In genomic region chr9:59955692-59956091, GRCm38 (mm10) we compare ENCODE assay signal across 23 mouse cellular contexts. TPM values are rescaled to one million over a fixed set of nuclear protein-coding genes. Genes with fewer than 3 reads are reported as not detected.
A peak's percentile ranks its signal among the peaks of the same experiment; 100 is the strongest.
DNase-seq lines count a peak whose midpoint lies in the region; ATAC-seq and TF ChIP-seq lines count a peak whose summit lies in the region.
"Had no signal": no experiment of that assay in that cellular context is flagged by ENCODE, and none has a peak within 500 bp of the region (broad histone marks: within the 10 kb centered on the region; RNA-seq: fewer than 3 reads in every experiment).

No protein-coding gene starts in this region.

- no peaks in the 10 kb centered on the region for H3K36me3 ChIP-seq in embryonic facial prominence, embryonic 12.5 days
- H3K36me3 ChIP-seq in embryonic facial prominence, embryonic 10.5 days (replicated peaks) = no peaks in the 10 kb centered on the region
- H3K36me3 ChIP-seq in lung, embryonic 14.5 days (ENCODE audit: insufficient read depth) = no peaks in the 10 kb centered on the region
- H3K36me3 ChIP-seq in intestine, postnatal 0 days (ENCODE audit: control insufficient read depth, insufficient read depth) = no peaks in the 10 kb centered on the region
- H3K36me3 ChIP-seq in stomach, postnatal 0 days (ENCODE audit: control insufficient read depth, insufficient read depth, low read length) = no peaks in the 10 kb centered on the region
- no peaks in the 10 kb centered on the region for H3K36me3 ChIP-seq in forebrain, postnatal 0 days (ENCODE audit: insufficient read depth)
- H3K36me3 ChIP-seq: forebrain, embryonic 12.5 days; liver, embryonic 13.5 days; neural tube, embryonic 15.5 days had no signal

- 80% methylated on average over 6 of the region's 6 CpGs for WGBS in embryonic facial prominence, embryonic 12.5 days
- 76% methylated on average over 6 of the region's 6 CpGs for WGBS in embryonic facial prominence, embryonic 10.5 days
- 51% methylated on average over 6 of the region's 6 CpGs for WGBS in lung, embryonic 14.5 days
- 59% methylated on average over 6 of the region's 6 CpGs for WGBS in intestine, postnatal 0 days
- 57% methylated on average over 6 of the region's 6 CpGs for WGBS in stomach, postnatal 0 days
- WGBS in forebrain, postnatal 0 days = 63% methylated on average over 6 of the region's 6 CpGs

- no peak for ATAC-seq in embryonic facial prominence, embryonic 12.5 days (ENCODE audit: insufficient number of reproducible peaks, insufficient read depth, low FRiP score, low TSS enrichment)
- ATAC-seq in lung, embryonic 14.5 days (ENCODE audit: insufficient read depth) = no peak
- ATAC-seq in intestine, postnatal 0 days = no peak
- ATAC-seq in stomach, postnatal 0 days (ENCODE audit: low FRiP score, low TSS enrichment) = no peak
- no peak for ATAC-seq in forebrain, postnatal 0 days
- ATAC-seq: lung, postnatal 0 days; Patski had no signal

- peak overlapping the region; percentile 24; the same call in 1 of the 2 replicates for H3K9ac ChIP-seq in embryonic facial prominence, embryonic 12.5 days
- no peak overlapping the region for H3K9ac ChIP-seq in lung, embryonic 14.5 days
- H3K9ac ChIP-seq in intestine, postnatal 0 days (ENCODE audit: low read depth, low read length) = no peak overlapping the region
- no peak overlapping the region for H3K9ac ChIP-seq in stomach, postnatal 0 days (ENCODE audit: low read length)
- H3K9ac ChIP-seq in forebrain, postnatal 0 days = no peak overlapping the region
- H3K9ac ChIP-seq: forebrain, embryonic 12.5 days; liver, embryonic 13.5 days; neural tube, embryonic 15.5 days had no signal

- no peak overlapping the region; the same call in 1 of the 2 replicates for H3K27ac ChIP-seq in embryonic facial prominence, embryonic 12.5 days
- H3K27ac ChIP-seq in embryonic facial prominence, embryonic 10.5 days (replicated peaks) = no peak overlapping the region
- H3K27ac ChIP-seq in lung, embryonic 14.5 days (ENCODE audit: low read depth) = peak overlapping the region; percentile 33; the same call in 1 of the 2 replicates
- 0 out of 2 replicates have a peak overlapping the region, but pooled peaks have one; percentile 5 for H3K27ac ChIP-seq in intestine, postnatal 0 days (ENCODE audit: low read depth, low read length)
- peak overlapping the region; percentile 67 for H3K27ac ChIP-seq in stomach, postnatal 0 days (replicated peaks)
- no peak overlapping the region for H3K27ac ChIP-seq in forebrain, postnatal 0 days (ENCODE audit: low read depth, low read length)
- H3K27ac ChIP-seq: forebrain, embryonic 12.5 days; liver, embryonic 13.5 days; neural tube, embryonic 15.5 days had no signal

- no peaks in the 10 kb centered on the region for H3K9me3 ChIP-seq in embryonic facial prominence, embryonic 12.5 days
- H3K9me3 ChIP-seq in embryonic facial prominence, embryonic 10.5 days = no peaks in the 10 kb centered on the region
- H3K9me3 ChIP-seq in lung, embryonic 14.5 days (ENCODE audit: low read depth, low read length) = no peaks in the 10 kb centered on the region
- no peaks in the 10 kb centered on the region for H3K9me3 ChIP-seq in intestine, postnatal 0 days (ENCODE audit: control insufficient read depth)
- H3K9me3 ChIP-seq in stomach, postnatal 0 days (ENCODE audit: control insufficient read depth, low read length) = no peaks in the 10 kb centered on the region
- no peaks in the 10 kb centered on the region for H3K9me3 ChIP-seq in forebrain, postnatal 0 days (ENCODE audit: low read length)
- H3K9me3 ChIP-seq: forebrain, embryonic 12.5 days; liver, embryonic 13.5 days; neural tube, embryonic 15.5 days had no signal

- no peak for TF ChIP-seq EP300 in stomach, postnatal 0 days (optimal IDR thresholded peaks at IDR 0.05)

- peaks cover 9% of the 10 kb centered on the region for H3K4me1 ChIP-seq in embryonic facial prominence, embryonic 12.5 days
- H3K4me1 ChIP-seq in embryonic facial prominence, embryonic 10.5 days = peaks cover 48% of the 10 kb centered on the region
- H3K4me1 ChIP-seq in lung, embryonic 14.5 days (ENCODE audit: insufficient read depth) = peaks cover 6% of the 10 kb centered on the region
- 0 out of 2 replicates have a peak, but pooled peaks cover 6% of the 10 kb centered on the region for H3K4me1 ChIP-seq in intestine, postnatal 0 days (replicated peaks; ENCODE audit: control insufficient read depth, insufficient read depth, low read length)
- no peaks in the 10 kb centered on the region for H3K4me1 ChIP-seq in stomach, postnatal 0 days (replicated peaks; ENCODE audit: control insufficient read depth, insufficient read depth)
- no peaks in the 10 kb centered on the region for H3K4me1 ChIP-seq in forebrain, postnatal 0 days (ENCODE audit: insufficient read depth)

- no peak for DNase-seq in embryonic facial prominence, embryonic 10.5 days (ENCODE audit: low spot score)
- DNase-seq in lung, embryonic 14.5 days = peak; percentile 32
- DNase-seq in lung, postnatal 36 days = no peak
- no peak for DNase-seq in stomach, postnatal 0 days (ENCODE audit: low spot score)
- DNase-seq in spleen, postnatal 14 days (ENCODE audit: low spot score in 2 of 2) = no peak
- DNase-seq in forebrain, postnatal 0 days = no peak
- DNase-seq: cerebellum, postnatal 36 days; kidney, adult 18-20 months; kidney, postnatal 14 days; layer of hippocampus, adult 9-11 months; liver, embryonic 13.5 days; thymus, postnatal 36 days had no signal

- H3K4me3 ChIP-seq in embryonic facial prominence, embryonic 12.5 days = no peak overlapping the region
- H3K4me3 ChIP-seq in embryonic facial prominence, embryonic 10.5 days = no peak overlapping the region
- no peak overlapping the region for H3K4me3 ChIP-seq in lung, embryonic 14.5 days (ENCODE audit: low read depth, low read length)
- no peak overlapping the region for H3K4me3 ChIP-seq in intestine, postnatal 0 days (ENCODE audit: low read depth, low read length)
- no peak overlapping the region for H3K4me3 ChIP-seq in stomach, postnatal 0 days (ENCODE audit: low read depth, low read length)
- no peak overlapping the region for H3K4me3 ChIP-seq in forebrain, postnatal 0 days (ENCODE audit: low read depth, low read length)
- H3K4me3 ChIP-seq: forebrain, embryonic 12.5 days; liver, embryonic 13.5 days; neural tube, embryonic 15.5 days had no signal

- no peaks in the 10 kb centered on the region for H3K27me3 ChIP-seq in embryonic facial prominence, embryonic 12.5 days
- no peaks in the 10 kb centered on the region; the same call in 1 of the 2 replicates for H3K27me3 ChIP-seq in embryonic facial prominence, embryonic 10.5 days (replicated peaks; ENCODE audit: low read depth, poor library complexity, severe bottlenecking)
- H3K27me3 ChIP-seq in lung, embryonic 14.5 days (ENCODE audit: insufficient read depth, low read length) = no peaks in the 10 kb centered on the region
- no peaks in the 10 kb centered on the region for H3K27me3 ChIP-seq in intestine, postnatal 0 days (replicated peaks; ENCODE audit: control insufficient read depth, insufficient read depth, low read length)
- H3K27me3 ChIP-seq in stomach, postnatal 0 days (ENCODE audit: control insufficient read depth, insufficient read depth, low read length) = no peaks in the 10 kb centered on the region
- no peaks in the 10 kb centered on the region for H3K27me3 ChIP-seq in forebrain, postnatal 0 days (ENCODE audit: insufficient read depth, low read length)
- H3K27me3 ChIP-seq: forebrain, embryonic 12.5 days; liver, embryonic 13.5 days; neural tube, embryonic 15.5 days; Patski had no signal

- TF ChIP-seq CTCF in lung, embryonic 14.5 days (IDR thresholded peaks at IDR 0.05; ENCODE audit: low read depth) = no peak
- no peak for TF ChIP-seq CTCF in intestine, postnatal 0 days (IDR thresholded peaks at IDR 0.05; ENCODE audit: low read depth)
- no peak for TF ChIP-seq CTCF in stomach, postnatal 0 days (IDR thresholded peaks at IDR 0.05; ENCODE audit: low read depth)
- no peak for TF ChIP-seq CTCF in forebrain, postnatal 0 days (IDR thresholded peaks at IDR 0.05; ENCODE audit: low read depth)

- peak overlapping the region; percentile 33; the same call in 1 of the 2 replicates for H3K4me2 ChIP-seq in embryonic facial prominence, embryonic 12.5 days (replicated peaks)
- H3K4me2 ChIP-seq in lung, embryonic 14.5 days = peak overlapping the region; percentile 26; the same call in 1 of the 2 replicates
- H3K4me2 ChIP-seq in intestine, postnatal 0 days (replicated peaks; ENCODE audit: low read depth) = no peak overlapping the region
- H3K4me2 ChIP-seq in stomach, postnatal 0 days (replicated peaks; ENCODE audit: low read depth) = no peak overlapping the region
- no peak overlapping the region for H3K4me2 ChIP-seq in forebrain, postnatal 0 days (ENCODE audit: low read depth)
- H3K4me2 ChIP-seq: forebrain, embryonic 12.5 days; liver, embryonic 13.5 days; neural tube, embryonic 15.5 days had no signal

RNA-seq across cellular contexts. Expression of gene Nr2e3, which starts 4.8 kb away (rescaled TPM):
- 0.97 and 1.4 TPM in 2 replicates for polyA plus RNA-seq in embryonic facial prominence, embryonic 12.5 days (2016; fragmentation: Nextera tagmentation; extraction: Ambion mirVana)
- 0.21 and 0.51 TPM in 2 replicates for polyA plus RNA-seq in embryonic facial prominence, embryonic 10.5 days (2016; fragmentation: Nextera tagmentation; extraction: Ambion mirVana)
- not detected in 2 replicates for polyA plus RNA-seq in lung, embryonic 14.5 days (2014; fragmentation: Nextera tagmentation; extraction: Ambion mirVana)
- polyA plus RNA-seq in intestine, postnatal 0 days (2015; fragmentation: Nextera tagmentation; extraction: Ambion mirVana) = 42.0 and 48.5 TPM in 2 replicates
- 0.08 TPM in 1 of 2 replicates, not detected in the other for polyA plus RNA-seq in stomach, postnatal 0 days (2015; fragmentation: Nextera tagmentation; extraction: Ambion mirVana)
- total RNA-seq in forebrain, postnatal 0 days (2014; rRNA removed) = 0.14 TPM in 1 of 2 replicates, not detected in the other
- not detected in 2 replicates for polyA plus RNA-seq in forebrain, postnatal 0 days (2015; fragmentation: Nextera tagmentation; extraction: Ambion mirVana)
- total RNA-seq: gastrocnemius, adult 18-20 months; left cerebral cortex, postnatal 10 days; megakaryocyte-erythroid progenitor cell, adult 5-6 weeks had no signal
- polyA plus RNA-seq: hindbrain, embryonic 11.5 days; liver, embryonic 13.5 days; lung, postnatal 0 days; neural tube, embryonic 15.5 days; Patski; stomach, embryonic 14.5 days had no signal

Comparison
In these comparisons a context has a peak if more than half of its experiments do, and no peak if none do; other contexts are left out.
1. H3K27ac ChIP-seq: peak in lung, embryonic 14.5 days (single experiment), intestine, postnatal 0 days (single experiment) and stomach, postnatal 0 days (single experiment); none in embryonic facial prominence, embryonic 12.5 days (single experiment), embryonic facial prominence, embryonic 10.5 days (single experiment) and forebrain, postnatal 0 days (single experiment).
2. H3K4me2 ChIP-seq: peak in embryonic facial prominence, embryonic 12.5 days (single experiment) and lung, embryonic 14.5 days (single experiment); none in intestine, postnatal 0 days (single experiment), stomach, postnatal 0 days (single experiment) and forebrain, postnatal 0 days (single experiment).
3. RNA of gene Nr2e3, which starts 4.8 kb away (polyA plus RNA-seq): 42.0 to 48.5 TPM in intestine, postnatal 0 days; 0.97 to 1.4 TPM in embryonic facial prominence, embryonic 12.5 days, 0.21 to 0.51 TPM in embryonic facial prominence, embryonic 10.5 days, not detected in forebrain, postnatal 0 days, not detected in lung, embryonic 14.5 days and 0.08 TPM in stomach, postnatal 0 days; every median in the first group is over 10 times any median in the second.